ENCODE assay signal across 18 mouse cellular contexts in the genomic region with DNA sequence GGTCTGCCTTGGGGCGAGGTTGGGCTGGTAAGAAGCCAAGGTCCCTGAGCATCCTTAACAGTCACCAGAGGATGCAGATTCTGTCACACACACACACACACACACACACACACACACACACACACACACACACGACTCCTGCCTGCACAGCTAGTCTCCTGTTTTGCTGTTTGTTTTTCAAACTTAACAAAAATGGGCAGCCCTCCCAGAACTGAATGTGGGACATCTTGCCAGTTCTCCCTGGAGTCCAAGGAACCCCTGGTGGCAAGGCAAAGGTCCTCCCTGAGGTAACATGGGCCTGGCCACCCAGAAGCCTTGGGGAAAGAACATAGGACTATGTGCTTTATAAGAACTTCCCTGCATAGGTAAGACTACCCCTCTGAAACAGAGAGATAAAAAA. TPM values are rescaled to one million over a fixed set of nuclear protein-coding genes. Genes with fewer than 3 reads are reported as not detected.
A peak's percentile ranks its signal among the peaks of the same experiment; 100 is the strongest.
DNase-seq lines count a peak whose midpoint lies in the region; ATAC-seq and TF ChIP-seq lines count a peak whose summit lies in the region.
"Had no signal": no experiment of that assay in that cellular context is flagged by ENCODE, and none has a peak within 500 bp of the region (broad histone marks: within the 10 kb centered on the region; RNA-seq: fewer than 3 reads in every experiment).

No protein-coding gene starts in this region.

- H3K27ac ChIP-seq in kidney, adult 2 months (ENCODE audit: insufficient read depth, low read depth, low read length), result no peak overlapping the region
- no peak overlapping the region for H3K27ac ChIP-seq in kidney, embryonic 15.5 days
- peak overlapping the region; percentile 45; the same call in 1 of the 2 replicates for H3K27ac ChIP-seq in lung, embryonic 16.5 days (ENCODE audit: low read length)
- 0 out of 2 replicates have a peak overlapping the region, but pooled peaks have one; percentile 42 for H3K27ac ChIP-seq in limb, embryonic 10.5 days

- no peak for ATAC-seq in kidney, embryonic 15.5 days (replicated peaks; ENCODE audit: low FRiP score)
- ATAC-seq in lung, embryonic 16.5 days (ENCODE audit: low read depth), result no peak
- ATAC-seq: inflammation-experienced regulatory T-cells, adult 6 months had no signal

- peak; percentile 67 for DNase-seq in adrenal gland, postnatal 14 days
- DNase-seq in adrenal gland, adult (ENCODE audit: inconsistent age in 2 of 2, low spot score in 1 of 2), result no peak
- DNase-seq in kidney, adult 2 months, result peak; percentile 78
- DNase-seq in lung, adult 18-20 months, result no peak
- no peak for DNase-seq in limb, embryonic 10.5 days (ENCODE audit: low spot score)
- no peak for DNase-seq in right cerebral cortex, postnatal 36 days (ENCODE audit: low spot score in 2 of 2)
- DNase-seq: embryo, embryonic 11 days; layer of hippocampus, postnatal 36 days; liver, embryonic 13.5 days; midbrain, embryonic 14.5 days; right cerebral cortex, adult 18-20 months had no signal

- no peaks in the 10 kb centered on the region for H3K36me3 ChIP-seq in kidney, adult 2 months (ENCODE audit: control insufficient read depth, insufficient read depth, low read length)
- no peaks in the 10 kb centered on the region for H3K36me3 ChIP-seq in kidney, embryonic 15.5 days
- H3K36me3 ChIP-seq in lung, embryonic 16.5 days (ENCODE audit: control insufficient read depth, insufficient read depth, low read length), result no peaks in the 10 kb centered on the region
- H3K36me3 ChIP-seq in limb, embryonic 10.5 days, result no peaks in the 10 kb centered on the region
- H3K36me3 ChIP-seq: embryonic facial prominence, embryonic 15.5 days; liver, embryonic 13.5 days had no signal

- no peak for TF ChIP-seq POLR2A in kidney, adult 2 months (IDR thresholded peaks at IDR 0.05; ENCODE audit: low read depth, low read length)

- WGBS in kidney, adult 2 months, result 38% methylated on average over 2 of the region's 2 CpGs
- WGBS in kidney, embryonic 15.5 days, result 58% methylated on average over 2 of the region's 2 CpGs
- WGBS in lung, embryonic 16.5 days, result 37% methylated on average over 2 of the region's 2 CpGs
- whole genome bisulfite sequencing in limb, embryonic 10.5 days, result 78% methylated on average over 2 of the region's 2 CpGs

- no peaks in the 10 kb centered on the region for H3K9me3 ChIP-seq in kidney, embryonic 15.5 days (replicated peaks)
- no peaks in the 10 kb centered on the region for H3K9me3 ChIP-seq in lung, embryonic 16.5 days (ENCODE audit: control insufficient read depth, low read length)
- H3K9me3 ChIP-seq in limb, embryonic 10.5 days (replicated peaks), result no peaks in the 10 kb centered on the region
- H3K9me3 ChIP-seq: embryonic facial prominence, embryonic 15.5 days; liver, embryonic 13.5 days had no signal

- no peaks in the 10 kb centered on the region for H3K4me1 ChIP-seq in kidney, adult 2 months (ENCODE audit: control insufficient read depth, insufficient read depth, low read length)
- peaks cover 23% of the 10 kb centered on the region for H3K4me1 ChIP-seq in kidney, embryonic 15.5 days
- peaks cover 47% of the 10 kb centered on the region for H3K4me1 ChIP-seq in lung, embryonic 16.5 days (replicated peaks; ENCODE audit: control insufficient read depth, insufficient read depth, low read length)
- H3K4me1 ChIP-seq in limb, embryonic 10.5 days, result peaks cover 36% of the 10 kb centered on the region

- no peaks in the 10 kb centered on the region for H3K27me3 ChIP-seq in kidney, adult 2 months (replicated peaks; ENCODE audit: control insufficient read depth, insufficient read depth, low read length)
- no peaks in the 10 kb centered on the region; the same call in 1 of the 2 replicates for H3K27me3 ChIP-seq in kidney, embryonic 15.5 days
- no peaks in the 10 kb centered on the region for H3K27me3 ChIP-seq in lung, embryonic 16.5 days (ENCODE audit: control insufficient read depth, insufficient read depth, low read depth, low read length)
- H3K27me3 ChIP-seq in limb, embryonic 10.5 days (ENCODE audit: low read depth, poor library complexity, severe bottlenecking), result peaks cover 14% of the 10 kb centered on the region
- H3K27me3 ChIP-seq: embryonic facial prominence, embryonic 15.5 days had no signal

- H3K9ac ChIP-seq in kidney, embryonic 15.5 days, result no peak overlapping the region
- peak overlapping the region; percentile 36 for H3K9ac ChIP-seq in lung, embryonic 16.5 days (ENCODE audit: low read length)
- H3K9ac ChIP-seq: embryonic facial prominence, embryonic 15.5 days; liver, embryonic 13.5 days had no signal

- TF ChIP-seq CTCF in kidney, adult 2 months (conservative IDR thresholded peaks at IDR 0.05; ENCODE audit: insufficient read depth, insufficient read length, low read depth, low read length), result no peak

- no peak overlapping the region for H3K4me3 ChIP-seq in kidney, adult 2 months (ENCODE audit: insufficient read depth, low read depth, low read length)
- no peak overlapping the region for H3K4me3 ChIP-seq in kidney, embryonic 15.5 days (replicated peaks)
- no peak overlapping the region for H3K4me3 ChIP-seq in lung, embryonic 16.5 days (ENCODE audit: low read length)
- no peak overlapping the region for H3K4me3 ChIP-seq in limb, embryonic 10.5 days
- H3K4me3 ChIP-seq: embryonic facial prominence, embryonic 15.5 days; liver, embryonic 13.5 days; myocyte had no signal

- no peak overlapping the region for H3K4me2 ChIP-seq in kidney, embryonic 15.5 days
- H3K4me2 ChIP-seq in lung, embryonic 16.5 days (ENCODE audit: low read depth, low read length), result no peak overlapping the region; the same call in 1 of the 2 replicates
- H3K4me2 ChIP-seq: embryonic facial prominence, embryonic 15.5 days; liver, embryonic 13.5 days had no signal

RNA-seq across cellular contexts. Expression of gene Fmod, which starts 4.8 kb away (rescaled TPM):
- 13.9 and 15.3 TPM in 2 replicates for total RNA-seq in adrenal gland, postnatal 14 days (2021)
- 9.7 and 11.9 TPM in 2 replicates for polyA plus RNA-seq in kidney, adult 2 months (2012; rRNA removed)
- polyA plus RNA-seq in kidney, embryonic 15.5 days (2015; fragmentation: Nextera tagmentation; extraction: Ambion mirVana), result 11.6 and 12.4 TPM in 2 replicates
- 159 and 191 TPM in 2 replicates for polyA plus RNA-seq in lung, embryonic 16.5 days (2015; fragmentation: Nextera tagmentation; extraction: Ambion mirVana)
- 2.4 and 2.5 TPM in 2 replicates for polyA plus RNA-seq in limb, embryonic 10.5 days (2016; fragmentation: Nextera tagmentation; extraction: Ambion mirVana)
- total RNA-seq: CH12.LX; megakaryocyte progenitor cell, adult 5-6 weeks had no signal
- polyA plus RNA-seq: inflammation-experienced regulatory T-cells, adult 6 months had no signal

RNA-seq across cellular contexts. Expression of gene Btg2, which starts 37.0 kb away (rescaled TPM):
- 36.7 and 58.2 TPM in 2 replicates for total RNA-seq in adrenal gland, postnatal 14 days (2021)
- 20.3 and 23.7 TPM in 2 replicates for polyA plus RNA-seq in kidney, adult 2 months (2012; rRNA removed)
- polyA plus RNA-seq in kidney, embryonic 15.5 days (2015; fragmentation: Nextera tagmentation; extraction: Ambion mirVana), result 31.1 and 32.2 TPM in 2 replicates
- polyA plus RNA-seq in lung, embryonic 16.5 days (2015; fragmentation: Nextera tagmentation; extraction: Ambion mirVana), result 130 and 135 TPM in 2 replicates
- 10.1 and 17.7 TPM in 2 replicates for polyA plus RNA-seq in limb, embryonic 10.5 days (2016; fragmentation: Nextera tagmentation; extraction: Ambion mirVana)

Comparison
In these comparisons a context has a peak if more than half of its experiments do, and no peak if none do; other contexts are left out.
1. DNase-seq: peak in adrenal gland, postnatal 14 days (single experiment) and kidney, adult 2 months (single experiment); none in adrenal gland, adult (0 of 2), lung, adult 18-20 months (0 of 2), limb, embryonic 10.5 days (single experiment) and right cerebral cortex, postnatal 36 days (0 of 2).
2. H3K27ac ChIP-seq: peak in lung, embryonic 16.5 days (single experiment) and limb, embryonic 10.5 days (single experiment); none in kidney, adult 2 months (single experiment) and kidney, embryonic 15.5 days (single experiment).
3. RNA of gene Fmod, which starts 4.8 kb away (polyA plus RNA-seq): 159 to 191 TPM in lung, embryonic 16.5 days; 11.6 to 12.4 TPM in kidney, embryonic 15.5 days, 9.7 to 11.9 TPM in kidney, adult 2 months and 2.4 to 2.5 TPM in limb, embryonic 10.5 days; every median in the first group is over 10 times any median in the second.